Mouse (Mus musculus): ENCODE measurements around the gene Rab30.
"Not testable (repeated sequence)": the region's sequence is repeated elsewhere in the genome, so short reads cannot be mapped to it uniquely, and the experiment has no call there.

Gene Rab30

GRCm38 (mm10) chr7:92750395-92750794 lies 9.0 kb downstream of the Rab30 start:
- no peak for DNase-seq (ENCODE audit: low read depth, low spot score)

- no peak for DNase-seq (ENCODE audit: low read depth, low spot score)
Observed at GRCm38 (mm10) chr7:92758067-92758466, 16.7 kb downstream of the Rab30 start.

GRCm38 (mm10) chr7:92760651-92761050 lies 19.2 kb downstream of the Rab30 start:
- no peak for DNase-seq (ENCODE audit: low read depth, low spot score)

- no peak for DNase-seq (ENCODE audit: low read depth, low spot score)
Observed at GRCm38 (mm10) chr7:92761161-92761560, 19.8 kb downstream of the Rab30 start.

GRCm38 (mm10) chr7:92765426-92765825 lies 24.0 kb downstream of the Rab30 start:
- peak; percentile 14 for DNase-seq (ENCODE audit: low read depth, low spot score)

GRCm38 (mm10) chr7:92766096-92767090 lies 25.0 kb downstream of the Rab30 start:
- no peak for DNase-seq (ENCODE audit: low read depth, low spot score)

GRCm38 (mm10) chr7:92768116-92768515 lies 26.7 kb downstream of the Rab30 start:
- not testable (repeated sequence) for DNase-seq (ENCODE audit: low read depth, low spot score)

GRCm38 (mm10) chr7:92768859-92769258 lies 27.5 kb downstream of the Rab30 start:
- DNase-seq (ENCODE audit: low read depth, low spot score) = no peak

GRCm38 (mm10) chr7:92773006-92773405 lies 31.6 kb downstream of the Rab30 start:
- DNase-seq (ENCODE audit: low read depth, low spot score) = no peak

GRCm38 (mm10) chr7:92773596-92773995 lies 32.2 kb downstream of the Rab30 start:
- no peak for DNase-seq (ENCODE audit: low read depth, low spot score)

GRCm38 (mm10) chr7:92774741-92775140 lies 33.3 kb downstream of the Rab30 start:
- peak; percentile 17 for DNase-seq (ENCODE audit: low read depth, low spot score)

- peak; percentile 25 for DNase-seq (ENCODE audit: low read depth, low spot score)
Observed at GRCm38 (mm10) chr7:92775703-92776102, 34.3 kb downstream of the Rab30 start.

GRCm38 (mm10) chr7:92776647-92777046 lies 35.2 kb downstream of the Rab30 start:
- DNase-seq (ENCODE audit: low read depth, low spot score) = peak; percentile 88

GRCm38 (mm10) chr7:92777108-92777973 lies 35.9 kb downstream of the Rab30 start:
- DNase-seq (ENCODE audit: low read depth, low spot score) = peak; percentile 86

GRCm38 (mm10) chr7:92779058-92779457 lies 37.7 kb downstream of the Rab30 start:
- no peak for DNase-seq (ENCODE audit: low read depth, low spot score)

GRCm38 (mm10) chr7:92781361-92781760 lies 40.0 kb downstream of the Rab30 start:
- DNase-seq (ENCODE audit: low read depth, low spot score) = no peak

- no peak for DNase-seq (ENCODE audit: low read depth, low spot score)
Observed at GRCm38 (mm10) chr7:92781948-92782347, 40.5 kb downstream of the Rab30 start.

- no peak for DNase-seq (ENCODE audit: low read depth, low spot score)
Observed at GRCm38 (mm10) chr7:92782511-92782910, 41.1 kb downstream of the Rab30 start.

GRCm38 (mm10) chr7:92783166-92783806 lies 41.9 kb downstream of the Rab30 start:
- no peak for DNase-seq (ENCODE audit: low read depth, low spot score)

GRCm38 (mm10) chr7:92783914-92784313 lies 42.5 kb downstream of the Rab30 start:
- DNase-seq (ENCODE audit: low read depth, low spot score) = no peak

- DNase-seq (ENCODE audit: low read depth, low spot score) = peak; percentile 55
Observed at GRCm38 (mm10) chr7:92795749-92796148, 54.3 kb downstream of the Rab30 start.

GRCm38 (mm10) chr7:92796813-92797212 lies 55.4 kb downstream of the Rab30 start:
- DNase-seq (ENCODE audit: low read depth, low spot score) = no peak

All from 3T3-L1 (cell line).